Mouse (Mus musculus) spleen, adult 2 months (tissue): ENCODE measurements around the gene Crhr2.

Experiments used
- CTCF ChIP-seq: fragments of 200-500 bp; IDR thresholded peaks from 2 replicates; pipeline ENCODE4 v1.5.1; 2011; ENCODE audit warnings: mild to moderate bottlenecking, inconsistent platforms; ENCODE audit not compliant: insufficient read depth, insufficient read length, insufficient replicate concordance; ENCODE audit errors: extremely low read depth
- POLR2A ChIP-seq: fragments of 200-500 bp; IDR thresholded peaks from 2 replicates; pipeline ENCODE4 v1.6.1; 2011; ENCODE audit warnings: low read depth, low read length, inconsistent platforms

GRCm38 (mm10) chr6:55043206-55043605 lies 89.6 kb downstream of the Crhr2 start:
- TF ChIP-seq POLR2A (no peak), CTCF (no peak)
